9 mouse cellular contexts compared by ENCODE assay signal in genomic region chr11:55378371-55378770, GRCm38 (mm10). TPM values are rescaled to one million over a fixed set of nuclear protein-coding genes. Genes with fewer than 3 reads are reported as not detected.
DNase-seq lines count a peak whose midpoint lies in the region; ATAC-seq and TF ChIP-seq lines count a peak whose summit lies in the region.
"Had no signal": no experiment of that assay in that cellular context is flagged by ENCODE, and none has a peak within 500 bp of the region (broad histone marks: within the 10 kb centered on the region; RNA-seq: fewer than 3 reads in every experiment).

No protein-coding gene starts in this region.

- intact Hi-C loops in heart, adult 2 months (cut with DNase I): loop anchor here (5.0 kb wide), 1 partner anchor 116 kb away; no protein-coding TSS in a partner anchor

- no peak overlapping the region for H3K9ac ChIP-seq in heart, adult 2 months (ENCODE audit: low read depth, low read length)
- H3K9ac ChIP-seq in lung, embryonic 16.5 days (ENCODE audit: low read length): 0 out of 2 replicates have a peak overlapping the region, but pooled peaks have one; percentile 48

- H3K9me3 ChIP-seq in lung, embryonic 16.5 days (ENCODE audit: control insufficient read depth, low read length): no peaks in the 10 kb centered on the region

- H3K4me3 ChIP-seq in heart, adult 2 months: no peak overlapping the region
- no peak overlapping the region for H3K4me3 ChIP-seq in lung, embryonic 16.5 days (ENCODE audit: low read length)

- 0 out of 2 replicates have a peak, but pooled peaks have one; percentile 36 for TF ChIP-seq EP300 in heart, adult 2 months (IDR thresholded peaks at IDR 0.05; ENCODE audit: insufficient read depth, low read depth, low read length)

- H3K27ac ChIP-seq in heart, adult 2 months: no peak overlapping the region
- H3K27ac ChIP-seq in lung, embryonic 16.5 days (ENCODE audit: low read length): peak overlapping the region; percentile 58

- peak; percentile 73 to 78 for DNase-seq in cerebellum, postnatal 10 days
- DNase-seq in cerebellum, adult 8-10 months: no peak
- peak; percentile 53 for DNase-seq in adrenal gland, postnatal 25 days
- peak; percentile 74 to 85 for DNase-seq in heart, adult 2 months
- peak; percentile 78 for DNase-seq in kidney, postnatal 10 days
- DNase-seq in embryo, embryonic 10 days (ENCODE audit: low spot score): no peak

- ATAC-seq in lung, embryonic 16.5 days (ENCODE audit: low read depth): peak; percentile 93
- ATAC-seq in megakaryocyte, adult 5-6 weeks (ENCODE audit: poor library complexity, severe bottlenecking): no peak

- peaks cover 3% of the 10 kb centered on the region; the same call in 1 of the 2 replicates for H3K4me1 ChIP-seq in heart, adult 2 months (ENCODE audit: control insufficient read depth, insufficient read depth, low read length)
- peaks cover 21% of the 10 kb centered on the region for H3K4me1 ChIP-seq in lung, embryonic 16.5 days (replicated peaks; ENCODE audit: control insufficient read depth, insufficient read depth, low read length)

- no peak for TF ChIP-seq CTCF in heart, adult 2 months (IDR thresholded peaks at IDR 0.05)

- no peaks in the 10 kb centered on the region for H3K36me3 ChIP-seq in heart, adult 2 months (ENCODE audit: control insufficient read depth, insufficient read depth, low read length)
- no peaks in the 10 kb centered on the region for H3K36me3 ChIP-seq in lung, embryonic 16.5 days (ENCODE audit: control insufficient read depth, insufficient read depth, low read length)

- TF ChIP-seq POLR2A in heart, adult 2 months (IDR thresholded peaks at IDR 0.05; ENCODE audit: insufficient read depth, low read depth, low read length): no peak

- no peak overlapping the region for H3K4me2 ChIP-seq in lung, embryonic 16.5 days (ENCODE audit: low read depth, low read length)

- WGBS in heart, adult 2 months: 15% methylated on average over 5 of the region's 5 CpGs
- 19% methylated on average over 5 of the region's 5 CpGs for WGBS in lung, embryonic 16.5 days

- no peaks in the 10 kb centered on the region for H3K27me3 ChIP-seq in heart, adult 2 months (ENCODE audit: control insufficient read depth, insufficient read depth, low read length)
- no peaks in the 10 kb centered on the region for H3K27me3 ChIP-seq in lung, embryonic 16.5 days (ENCODE audit: control insufficient read depth, insufficient read depth, low read depth, low read length)

- no peaks in the 10 kb centered on the region for H3K79me2 ChIP-seq in heart, adult 2 months (replicated peaks; ENCODE audit: control insufficient read depth, insufficient read depth, low read length)

RNA-seq across cellular contexts. Expression of gene Fat2, which starts 42.0 kb away (rescaled TPM):
- 0.19 TPM in 1 of 2 replicates, not detected in the other for total RNA-seq in adrenal gland, postnatal 25 days (2021)
- under 1 TPM; 0.03 to 0.09 TPM for total RNA-seq in heart, adult 2 months (2021)
- polyA plus RNA-seq in heart, adult 2 months (2012; rRNA removed): 0.09 and 0.14 TPM in 2 replicates
- 0.49 and 0.68 TPM in 2 replicates for polyA plus RNA-seq in lung, embryonic 16.5 days (2015; fragmentation: Nextera tagmentation; extraction: Ambion mirVana)
- not detected in 2 replicates for total RNA-seq in megakaryocyte, adult 5-6 weeks (2015)
- total RNA-seq in megakaryocyte, adult 5-6 weeks (2017): not detected in 2 replicates
- total RNA-seq: common myeloid progenitor, adult 5-6 weeks had no signal

RNA-seq across cellular contexts. Expression of gene Sparc, which starts 44.6 kb away (rescaled TPM):
- 3,454 and 3,884 TPM in 2 replicates for total RNA-seq in adrenal gland, postnatal 25 days (2021)
- total RNA-seq in heart, adult 2 months (2021): 100 to 1,000 TPM; 320 to 420 TPM
- polyA plus RNA-seq in heart, adult 2 months (2012; rRNA removed): 666 and 876 TPM in 2 replicates
- 2,256 and 2,274 TPM in 2 replicates for polyA plus RNA-seq in lung, embryonic 16.5 days (2015; fragmentation: Nextera tagmentation; extraction: Ambion mirVana)
- total RNA-seq in megakaryocyte, adult 5-6 weeks (2015): 0.71 and 1.2 TPM in 2 replicates
- total RNA-seq in megakaryocyte, adult 5-6 weeks (2017): 0.57 and 1.5 TPM in 2 replicates
- total RNA-seq: common myeloid progenitor, adult 5-6 weeks had no signal

Comparison
In these comparisons a context has a peak if more than half of its experiments do, and no peak if none do; other contexts are left out.
1. DNase-seq: peak in cerebellum, postnatal 10 days (2 of 2), adrenal gland, postnatal 25 days (single experiment), heart, adult 2 months (2 of 2) and kidney, postnatal 10 days (single experiment); none in cerebellum, adult 8-10 months (single experiment) and embryo, embryonic 10 days (single experiment).
2. RNA of gene Sparc, which starts 44.6 kb away (total RNA-seq): 3,454 to 3,884 TPM in adrenal gland, postnatal 25 days and 320 to 420 TPM in heart, adult 2 months; 0.57 to 1.5 TPM in megakaryocyte, adult 5-6 weeks; every median in the first group is over 100 times any median in the second.